Mouse (Mus musculus) C2C12 (cell line): ENCODE data around the gene Prkci.

Source experiments
- CEBPB ChIP-seq: IDR thresholded peaks from one replicate; pipeline ENCODE4 v1.6.1; 2011; ENCODE audit warnings: low read depth, mild to moderate bottlenecking, control low read depth, moderate library complexity
- CTCF ChIP-seq: IDR thresholded peaks from one replicate; pipeline ENCODE4 v1.5.1; 2011; ENCODE audit not compliant: control insufficient read depth, insufficient read depth, insufficient read length
- FOSL1 ChIP-seq: IDR thresholded peaks from one replicate; pipeline ENCODE4 v1.8.0; 2011; ENCODE audit warnings: mild to moderate bottlenecking, low read length; ENCODE audit not compliant: poor library complexity, insufficient read depth, severe bottlenecking
- MAX ChIP-seq: IDR thresholded peaks from one replicate; pipeline ENCODE4 v1.6.1; 2011; ENCODE audit warnings: mild to moderate bottlenecking, control low read depth
- MYOD1 ChIP-seq: IDR thresholded peaks from one replicate; pipeline ENCODE4 v1.6.1; 2011; ENCODE audit warnings: low read depth; ENCODE audit not compliant: control insufficient read depth, insufficient read length
- MYOG ChIP-seq: IDR thresholded peaks from one replicate; pipeline ENCODE4 v1.6.1; 2011; ENCODE audit not compliant: control insufficient read depth, insufficient read length; ENCODE audit errors: extremely low read depth
- USF1 ChIP-seq: IDR thresholded peaks from one replicate; pipeline ENCODE4 v1.6.1; 2011; ENCODE audit warnings: low read depth, mild to moderate bottlenecking, control low read depth, moderate library complexity

DNA sequence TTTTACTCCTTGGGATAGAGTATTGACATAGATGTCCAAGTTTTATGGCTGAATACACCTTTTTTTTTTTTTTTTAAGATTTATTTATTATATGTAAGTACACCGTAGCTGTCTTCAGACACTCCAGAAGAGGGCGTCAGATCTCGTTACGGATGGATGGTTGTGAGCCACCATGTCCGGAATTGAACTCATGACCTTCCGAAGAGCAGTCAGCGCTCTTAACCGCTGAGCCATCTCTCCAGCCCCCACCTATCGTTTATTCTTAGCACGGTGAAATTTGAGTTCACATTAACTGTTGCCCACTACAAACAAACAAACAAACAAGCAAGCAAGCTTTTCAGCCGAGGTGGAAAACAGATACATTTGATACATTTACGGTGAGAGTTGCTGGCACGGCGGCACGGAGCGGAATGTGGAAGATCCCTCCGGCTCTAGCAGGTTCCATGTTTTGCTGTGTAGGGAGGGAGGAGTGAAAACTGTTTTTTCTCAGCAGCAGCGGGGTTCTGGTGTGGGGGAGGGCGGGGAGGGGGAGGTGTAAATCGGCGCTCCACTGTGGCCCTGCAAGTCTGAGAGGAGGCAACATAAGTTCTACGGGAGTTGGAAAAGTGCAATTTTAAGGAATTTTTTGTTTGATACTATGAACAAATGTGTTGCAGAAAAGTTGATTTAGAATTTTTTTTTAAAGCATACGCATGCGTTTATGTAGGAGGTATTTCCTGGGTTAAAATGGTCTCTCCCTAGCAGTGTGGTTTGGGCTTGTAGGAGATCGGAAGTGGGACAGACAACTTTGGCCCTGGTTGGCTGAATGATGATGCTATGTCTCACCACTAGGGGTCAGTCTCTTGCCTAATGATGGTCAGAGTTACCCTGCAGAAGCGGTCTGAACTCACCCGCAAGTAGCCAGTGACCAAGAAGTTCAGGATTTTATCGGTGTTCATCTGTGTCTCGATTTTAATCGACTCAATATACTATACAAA, 61.4 kb downstream of the Prkci start:
- TF ChIP-seq CTCF (peak; percentile 77), MYOD1 (no peak), MAX (peak; percentile 38), USF1 (no peak), CEBPB (no peak), MYOG (no peak), FOSL1 (no peak)
